Mouse (Mus musculus) lung, postnatal 0 days (tissue): ENCODE data around the gene Cobl.

Experiments
- CTCF ChIP-seq: IDR thresholded peaks from 2 replicates; pipeline ENCODE4 v1.5.1; 2016; ENCODE audit warnings: antibody characterized with exemption, mild to moderate bottlenecking
- EP300 ChIP-seq: IDR thresholded peaks from 2 replicates; pipeline ENCODE4 v1.6.1; 2016; ENCODE audit warnings: antibody characterized with exemption, mild to moderate bottlenecking, control low read depth

- TF ChIP-seq CTCF: no peak
- TF ChIP-seq EP300: no peak
Observed at GRCm38 (mm10) chr11:12340697-12341096, 124.1 kb downstream of the Cobl start.
